Mouse (Mus musculus) limb, embryonic 14.5 days (tissue): Measurements from ENCODE around the gene Sel1l2. TPM values are rescaled to one million over a fixed set of nuclear protein-coding genes. Genes with fewer than 3 reads are reported as not detected.

Source experiments
- ATAC-seq: fragments of 200-750 bp; cut with Nextera tagmentation; 2 replicates; pipeline ENCODE4 v1.8.0; 2017; ENCODE audit warnings: low read depth, moderate number of reproducible peaks, moderate TSS enrichment; ENCODE audit not compliant: low FRiP score
- DNase-seq: peaks from one replicate; pipeline ENCODE4 v3.0.0-alpha.2; 2015; ENCODE audit warnings: low spot score
- H3K27ac ChIP-seq: fragments of 300-500 bp; sonication (generic); replicated peaks from 2 replicates; pipeline ENCODE4 v1.5.1; 2014; ENCODE audit warnings: low read depth, mild to moderate bottlenecking, low read length, moderate library complexity, mixed read lengths
- H3K27me3 ChIP-seq: fragments of 300-500 bp; sonication (generic); 2 replicates; pipeline ENCODE4 v1.6.1; 2014; ENCODE audit warnings: low read length, mixed read lengths; ENCODE audit not compliant: control insufficient read depth, insufficient read depth
- H3K36me3 ChIP-seq: fragments of 300-500 bp; sonication (generic); 2 replicates; pipeline ENCODE4 v1.6.1; 2014; ENCODE audit warnings: mild to moderate bottlenecking, low read length, moderate library complexity, mixed read lengths; ENCODE audit not compliant: control insufficient read depth, insufficient read depth
- H3K4me1 ChIP-seq: fragments of 300-500 bp; sonication (generic); 2 replicates; pipeline ENCODE4 v1.6.1; 2014; ENCODE audit warnings: antibody characterized with exemption, low read length, mixed read lengths; ENCODE audit not compliant: control insufficient read depth, insufficient read depth
- H3K4me2 ChIP-seq: fragments of 300-500 bp; sonication (generic); replicated peaks from 2 replicates; pipeline ENCODE4 v1.6.1; 2014; ENCODE audit warnings: low read depth, mild to moderate bottlenecking, low read length, moderate library complexity; ENCODE audit not compliant: severe bottlenecking
- H3K4me3 ChIP-seq: fragments of 300-500 bp; sonication (generic); replicated peaks from 2 replicates; pipeline ENCODE4 v1.5.1; 2014; ENCODE audit warnings: low read length
- H3K9ac ChIP-seq: fragments of 300-500 bp; sonication (generic); 2 replicates; pipeline ENCODE4 v1.6.1; 2014; ENCODE audit warnings: mild to moderate bottlenecking, low read depth, low read length, moderate library complexity; ENCODE audit not compliant: severe bottlenecking
- H3K9me3 ChIP-seq: fragments of 300-500 bp; sonication (generic); 2 replicates; pipeline ENCODE4 v1.6.1; 2016; ENCODE audit warnings: low read length; ENCODE audit not compliant: control insufficient read depth
- POLR2A ChIP-seq: fragments of 200-500 bp; IDR thresholded peaks from 2 replicates; pipeline ENCODE4 v1.8.0; 2012; ENCODE audit warnings: inconsistent platforms, mild to moderate bottlenecking, moderate library complexity, borderline replicate concordance; ENCODE audit not compliant: insufficient read depth, insufficient read length; ENCODE audit errors: extremely low read depth
- whole genome bisulfite sequencing: fragments of 180-500 bp; shearing (Covaris S2); extraction: QIAGEN DNeasy Blood & Tissue Kit; methylation state at CpG from one replicate; pipeline ENCODE4 v1.1.7; 2014; 5-methylcytosine and 5-hydroxymethylcytosine counted together
- polyA plus RNA-seq, 2 experiments: library from polyadenylated mRNA; depleted of rRNA in 1 of 2; stranded (reverse) in 1 of 2; unstranded in 1 of 2; fragments of >200 nt; fragmentation: Nextera tagmentation in 1 of 2; extraction: Ambion mirVana in 1 of 2; gene quantifications; 2 replicates each; pipeline versions ENCODE4 v1.2.1 to v1.2.3; 2012 to 2014

Gene Sel1l2
- polyA plus RNA-seq, 2 experiments, result not detected

DNA sequence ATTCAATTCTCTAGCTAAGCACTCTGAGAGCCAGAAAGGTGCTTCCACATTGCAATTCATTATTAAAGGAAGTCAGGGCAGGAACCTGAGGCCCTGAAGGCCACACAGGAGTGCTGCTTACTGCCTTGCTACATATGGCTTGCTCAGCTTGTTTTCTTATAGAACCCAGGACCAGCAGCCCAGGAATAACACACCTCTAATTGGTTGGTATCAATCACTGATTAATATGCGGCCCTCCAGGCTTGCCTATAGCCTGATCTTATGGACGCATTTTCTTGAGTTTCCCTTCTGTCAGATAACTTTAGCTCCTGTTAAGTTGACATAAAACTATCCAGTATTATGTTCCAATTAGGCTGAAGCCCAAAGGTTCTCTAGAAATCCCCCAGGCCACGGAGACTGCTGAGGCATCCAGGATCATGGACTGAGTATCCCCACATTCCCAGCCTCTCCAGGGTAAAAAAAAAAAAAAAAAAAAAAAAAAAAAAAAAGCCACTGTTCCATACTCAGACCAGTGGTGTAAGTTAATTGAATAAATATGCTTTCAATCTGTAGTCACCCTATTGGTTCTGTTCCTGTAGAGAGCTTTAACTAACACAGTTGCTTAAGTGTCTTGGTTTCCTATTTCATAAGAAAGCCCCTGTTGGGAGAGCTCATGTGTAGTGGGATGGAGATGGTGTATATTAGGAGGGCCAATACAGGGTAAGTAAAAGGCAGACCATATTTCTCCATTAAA, 86.4 kb downstream of the Sel1l2 start:
- Histone ChIP-seq H3K4me1 (0 out of 2 replicates have a peak, but pooled peaks cover 2% of the 10 kb centered on the region), H3K4me3 (no peak overlapping the region), H3K4me2 (no peak overlapping the region), H3K9ac (no peak overlapping the region), H3K27ac (no peak overlapping the region), H3K9me3 (no peaks in the 10 kb centered on the region), H3K36me3 (no peaks in the 10 kb centered on the region), H3K27me3 (no peaks in the 10 kb centered on the region)
- ATAC-seq (no peak), DNase-seq (no peak)
- TF ChIP-seq POLR2A, result no peak
- WGBS, result 24% methylated on average over 3 of the region's 3 CpGs

- Histone ChIP-seq H3K4me2 (no peak overlapping the region), H3K36me3 (no peaks in the 10 kb centered on the region), H3K4me1 (no peaks in the 10 kb centered on the region), H3K9me3 (no peaks in the 10 kb centered on the region), H3K27me3 (no peaks in the 10 kb centered on the region), H3K27ac (no peak overlapping the region), H3K4me3 (no peak overlapping the region), H3K9ac (no peak overlapping the region)
- WGBS, result 18% methylated on average over 4 of the region's 4 CpGs
- TF ChIP-seq POLR2A, result no peak
- no peak for DNase-seq
- ATAC-seq, result no peak
Observed at GRCm38 (mm10) chr2:140297155-140297554, 92.4 kb downstream of the Sel1l2 start.

GRCm38 (mm10) chr2:140293820-140294219, 95.7 kb downstream of the Sel1l2 start:
- Histone ChIP-seq H3K36me3 (no peaks in the 10 kb centered on the region), H3K27me3 (no peaks in the 10 kb centered on the region), H3K4me2 (no peak overlapping the region), H3K9ac (no peak overlapping the region), H3K4me1 (no peaks in the 10 kb centered on the region), H3K4me3 (no peak overlapping the region), H3K9me3 (no peaks in the 10 kb centered on the region), H3K27ac (no peak overlapping the region)
- DNase-seq, result no peak
- 86% methylated on average over 2 of the region's 2 CpGs for WGBS
- no peak for ATAC-seq
- TF ChIP-seq POLR2A, result no peak

DNA sequence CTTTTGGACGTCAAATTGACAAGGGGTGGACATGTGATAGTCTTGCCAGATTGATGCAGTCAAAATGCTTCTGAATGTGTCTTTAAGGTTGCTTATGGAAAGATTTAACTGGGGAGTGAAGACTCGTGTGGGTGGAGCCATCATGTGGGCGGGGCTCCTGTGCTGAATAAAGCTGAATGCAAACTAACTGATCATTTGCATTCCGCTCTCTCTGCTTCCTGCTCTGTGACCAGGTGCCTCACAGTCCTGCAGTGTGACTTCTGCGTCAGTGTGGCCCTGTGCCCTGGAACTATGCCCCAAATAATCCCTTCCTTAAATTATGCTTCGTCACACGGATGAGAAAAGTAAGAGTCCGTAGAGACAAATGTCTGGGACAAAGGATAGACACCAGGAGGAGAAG, 108.7 kb downstream of the Sel1l2 start:
- Histone ChIP-seq H3K4me1 (no peaks in the 10 kb centered on the region), H3K9ac (no peak overlapping the region), H3K27me3 (no peaks in the 10 kb centered on the region), H3K4me3 (no peak overlapping the region), H3K27ac (no peak overlapping the region), H3K36me3 (no peaks in the 10 kb centered on the region), H3K9me3 (no peaks in the 10 kb centered on the region), H3K4me2 (no peak overlapping the region)
- 67% methylated on average over 8 of the region's 8 CpGs for WGBS
- ATAC-seq, result no peak
- DNase-seq, result no peak
- TF ChIP-seq POLR2A, result no peak

- no peak for DNase-seq
- H3K27ac ChIP-seq, result no peak overlapping the region
- no peaks in the 10 kb centered on the region for H3K36me3 ChIP-seq
- ATAC-seq, result no peak
- H3K4me2 ChIP-seq, result no peak overlapping the region
- no peaks in the 10 kb centered on the region for H3K4me1 ChIP-seq
- H3K9ac ChIP-seq, result no peak overlapping the region
- no peak for TF ChIP-seq POLR2A
- WGBS, result 79% methylated on average over 2 of the region's 2 CpGs
- H3K27me3 ChIP-seq, result no peaks in the 10 kb centered on the region
- H3K4me3 ChIP-seq, result no peak overlapping the region
- H3K9me3 ChIP-seq, result no peaks in the 10 kb centered on the region
Observed at GRCm38 (mm10) chr2:140255595-140256141, 133.8 kb downstream of the Sel1l2 start.
